Mouse (Mus musculus) embryonic fibroblast, embryonic 13.5 days (primary cell): ENCODE measurements around the gene Crtap.

Experiments
- CTCF ChIP-seq: IDR thresholded peaks from 2 replicates; pipeline ENCODE4 v1.5.1; 2011; ENCODE audit warnings: mild to moderate bottlenecking, control low read depth, low read length, moderate library complexity, borderline replicate concordance; ENCODE audit not compliant: insufficient read depth
- POLR2A ChIP-seq: IDR thresholded peaks from 2 replicates; pipeline ENCODE4 v1.6.1; 2011; ENCODE audit warnings: low read depth, mild to moderate bottlenecking, control low read depth, low read length, moderate library complexity

DNA sequence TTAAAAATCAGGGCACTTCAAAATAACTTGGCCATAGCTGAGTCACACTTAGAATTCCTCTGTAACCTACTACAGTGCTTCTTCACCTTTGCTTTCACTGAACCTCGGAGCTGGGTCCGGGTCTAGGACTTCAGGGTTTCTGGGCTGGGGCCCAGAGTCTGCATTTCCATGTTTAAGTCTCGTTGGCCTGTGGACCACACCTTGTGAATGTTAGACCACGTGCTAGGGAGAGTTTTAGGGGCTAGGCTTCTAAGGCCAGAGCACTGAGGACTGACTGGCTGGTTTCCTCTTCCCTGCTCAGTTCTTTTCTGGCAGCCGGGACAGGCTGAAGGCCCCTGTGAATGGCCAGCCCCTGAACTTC is 10.1 kb upstream of the Crtap start:
- TF ChIP-seq CTCF (no peak), POLR2A (no peak)
